Mouse (Mus musculus) mammary gland, adult 2 months (tissue): ENCODE data around the gene Mars. TPM values are rescaled to one million over a fixed set of nuclear protein-coding genes. Genes with fewer than 3 reads are reported as not detected.

Experiments used
- polyA plus RNA-seq: library from polyadenylated mRNA; depleted of rRNA; stranded (reverse); fragments of >200 nt; gene quantifications from 2 replicates; pipeline ENCODE4 v1.2.3, GENCODE M21; 2012; ENCODE audit warnings: low replicate concordance; rRNA removed

Gene Mars
- polyA plus RNA-seq, result 59.7 TPM in 2 replicates

GRCm38 (mm10) chr10:127311476-127312355 lies at the start of gene Mars:
Gene Mars (minus strand): TSS chr10:127311786.

GRCm38 (mm10) chr10:127353909-127354895 lies 42.6 kb upstream of the Mars start, which contains the start of gene Inhbe:
Gene Inhbe (minus strand): TSS chr10:127354411.

GRCm38 (mm10) chr10:127341891-127342639 lies 30.5 kb upstream of the Mars start, which contains the start of gene Gli1:
Gene Gli1 (minus strand): TSS chr10:127341974.

GRCm38 (mm10) chr10:127321621-127322020 lies 10.0 kb upstream of the Mars start, which contains the start of gene Arhgap9:
Gene Arhgap9 (plus strand): TSS chr10:127321964.

GRCm38 (mm10) chr10:127288800-127289572 lies 22.6 kb downstream of the Mars start, which contains the start of gene Mbd6:
Gene Mbd6 (minus strand): TSS chr10:127289018.

GRCm38 (mm10) chr10:127266112-127267091 lies 45.2 kb downstream of the Mars start, which contains the start of gene Dctn2:
Gene Dctn2 (plus strand): TSS chr10:127266368.

GRCm38 (mm10) chr10:127262548-127263398 lies 48.8 kb downstream of the Mars start, which contains the start of gene Kif5a:
Gene Kif5a (minus strand): TSS chr10:127263348.

Other genes starting within 250 kb of the Mars start
- gene Cdk4, start 248.3 kb downstream of the Mars start, polyA plus RNA-seq, result 136 and 190 TPM in 2 replicates
- gene Tspan31, start 241.5 kb downstream of the Mars start, polyA plus RNA-seq, result 52.9 and 96.6 TPM in 2 replicates
- 12.7 and 45.6 TPM in 2 replicates for gene Agap2, start 236.5 kb downstream of the Mars start, polyA plus RNA-seq
- gene Os9, start 190.7 kb downstream of the Mars start, polyA plus RNA-seq, result 69.6 and 79.2 TPM in 2 replicates
- 109 and 214 TPM in 2 replicates for gene B4galnt1, start 146.6 kb downstream of the Mars start, polyA plus RNA-seq
- gene Slc26a10, start 131.1 kb downstream of the Mars start, polyA plus RNA-seq, result 2.9 and 13.3 TPM in 2 replicates
- 32.2 and 35.6 TPM in 2 replicates for gene Arhgef25, start 121.7 kb downstream of the Mars start, polyA plus RNA-seq
- gene Dtx3, start 116.1 kb downstream of the Mars start, polyA plus RNA-seq, result 184 and 195 TPM in 2 replicates
- 29.6 and 40.7 TPM in 2 replicates for gene Pip4k2c, start 100.2 kb downstream of the Mars start, polyA plus RNA-seq
- 5.8 and 6.1 TPM in 2 replicates for gene Kif5a, start 48.4 kb downstream of the Mars start, polyA plus RNA-seq
- gene Dctn2, start 45.4 kb downstream of the Mars start, polyA plus RNA-seq, result 170 and 215 TPM in 2 replicates
- gene Mbd6, start 22.8 kb downstream of the Mars start, polyA plus RNA-seq, result 31.3 and 85.1 TPM in 2 replicates
- gene Arhgap9, start 10.2 kb upstream of the Mars start, polyA plus RNA-seq, result 29.3 and 60.2 TPM in 2 replicates
- 4.5 and 4.9 TPM in 2 replicates for gene Gli1, start 30.2 kb upstream of the Mars start, polyA plus RNA-seq
- 0.07 TPM in 1 of 2 replicates, not detected in the other for gene Inhbe, start 42.6 kb upstream of the Mars start, polyA plus RNA-seq
- 0.19 TPM in 1 of 2 replicates, not detected in the other for gene Inhbc, start 58.6 kb upstream of the Mars start, polyA plus RNA-seq
- 105 and 111 TPM in 2 replicates for gene R3hdm2, start 68.5 kb upstream of the Mars start, polyA plus RNA-seq
- gene Stac3, start 189.9 kb upstream of the Mars start, polyA plus RNA-seq, result 1.9 and 95.5 TPM in 2 replicates
- gene Ndufa4l2, start 203.2 kb upstream of the Mars start, polyA plus RNA-seq, result 35.3 and 42.8 TPM in 2 replicates
- gene Shmt2, start 210.7 kb upstream of the Mars start, polyA plus RNA-seq, result 66.4 and 84.1 TPM in 2 replicates
- 0.07 and 0.23 TPM in 2 replicates for gene Nxph4, start 222.8 kb upstream of the Mars start, polyA plus RNA-seq